Mouse (Mus musculus) liver, embryonic 11.5 days (tissue): ENCODE results near the gene Ntmt1. TPM values are rescaled to one million over a fixed set of nuclear protein-coding genes. Genes with fewer than 3 reads are reported as not detected.

ENCODE experiments used
- ATAC-seq: fragments of 200-750 bp; cut with Nextera tagmentation; replicated peaks from 2 replicates; pipeline ENCODE4 v1.8.0; 2017; ENCODE audit warnings: moderate number of reproducible peaks, mild to moderate bottlenecking, moderate TSS enrichment, moderate library complexity; ENCODE audit not compliant: low FRiP score
- DNase-seq: peaks from one replicate; pipeline ENCODE4 v3.0.0-alpha.2; 2017; ENCODE audit warnings: low spot score
- H3K27ac ChIP-seq: fragments of 300-500 bp; sonication (generic); 2 replicates; pipeline ENCODE4 v1.5.1; 2014; ENCODE audit warnings: mild to moderate bottlenecking, low read depth, low read length, control low read depth
- H3K27me3 ChIP-seq: fragments of 300-500 bp; sonication (generic); replicated peaks from 2 replicates; pipeline ENCODE4 v1.6.1; 2014; ENCODE audit warnings: low read length, mixed read lengths; ENCODE audit not compliant: control insufficient read depth, insufficient read depth
- H3K36me3 ChIP-seq: fragments of 300-500 bp; sonication (generic); 2 replicates; pipeline ENCODE4 v1.6.1; 2014; ENCODE audit warnings: mild to moderate bottlenecking, low read length, moderate library complexity, mixed read lengths; ENCODE audit not compliant: control insufficient read depth, insufficient read depth
- H3K4me1 ChIP-seq: fragments of 300-500 bp; sonication (generic); replicated peaks from 2 replicates; pipeline ENCODE4 v1.6.1; 2014; ENCODE audit warnings: low read length, mixed read lengths; ENCODE audit not compliant: control insufficient read depth, insufficient read depth
- H3K4me2 ChIP-seq: fragments of 300-500 bp; sonication (generic); 2 replicates; pipeline ENCODE4 v1.6.1; 2014; ENCODE audit warnings: mild to moderate bottlenecking, control low read depth, moderate library complexity
- H3K4me3 ChIP-seq: fragments of 300-500 bp; sonication (generic); 2 replicates; pipeline ENCODE4 v1.5.1; 2014; ENCODE audit warnings: low read depth, low read length, control low read depth
- H3K9ac ChIP-seq: fragments of 300-500 bp; sonication (generic); 2 replicates; pipeline ENCODE4 v1.6.1; 2014; ENCODE audit warnings: low read depth, low read length, control low read depth
- H3K9me3 ChIP-seq: fragments of 300-500 bp; sonication (generic); 2 replicates; pipeline ENCODE4 v1.6.1; 2016; ENCODE audit warnings: low read length, inconsistent platforms, mixed read lengths; ENCODE audit not compliant: control insufficient read depth
- WGBS: fragments of 180-500 bp; shearing (Covaris S2); extraction: QIAGEN DNeasy Blood & Tissue Kit; methylation state at CpG from one replicate; pipeline ENCODE4 v1.1.7; 2014; 5-methylcytosine and 5-hydroxymethylcytosine counted together
- polyA plus RNA-seq: library from polyadenylated mRNA; unstranded; fragments of >200 nt; fragmentation: Nextera tagmentation; extraction: Ambion mirVana; gene quantifications from 2 replicates; pipeline ENCODE4 v1.2.1, GENCODE M21; 2014

The Ntmt1 gene
- polyA plus RNA-seq, 1 experiment from 2014 or later, result 85.2 TPM

DNA sequence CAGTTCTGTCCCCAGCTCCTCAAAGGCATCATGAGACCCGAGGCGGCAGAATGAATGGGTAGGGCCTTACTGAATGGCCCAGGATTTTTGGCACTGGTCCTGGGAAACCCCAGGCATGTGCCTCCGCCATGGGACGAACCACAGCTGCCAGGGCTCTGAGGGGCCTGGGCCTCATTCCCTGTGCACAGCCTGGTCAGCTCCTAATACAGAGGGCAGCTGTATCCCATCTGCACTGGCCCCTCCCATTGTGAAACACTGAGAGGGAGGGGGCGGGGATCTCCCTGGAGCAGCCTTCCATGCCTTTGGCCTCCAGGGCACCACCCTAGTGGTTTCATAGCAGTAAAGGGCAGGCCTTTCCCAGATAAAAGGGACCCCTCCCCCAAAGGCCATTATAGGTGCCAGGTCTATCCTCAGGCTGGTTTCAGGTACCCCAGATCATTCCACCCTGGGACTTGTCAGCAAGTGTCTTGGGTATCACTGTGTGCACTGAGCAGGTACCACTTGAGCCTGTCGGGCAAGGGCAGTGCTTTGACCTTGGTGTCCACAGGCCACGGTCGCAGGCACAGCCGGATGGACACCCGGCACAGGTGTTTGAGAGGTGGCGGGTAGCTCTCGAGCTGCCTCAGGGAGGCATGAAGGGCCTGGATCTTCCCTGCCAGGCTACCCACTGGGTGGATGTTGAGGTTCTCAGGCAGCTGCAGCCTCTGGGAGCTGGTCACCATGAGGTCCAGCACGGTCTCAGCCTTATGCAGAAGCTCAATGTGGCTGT is 15.9 kb downstream of the Ntmt1 start:
- peaks cover 14% of the 10 kb centered on the region for H3K4me1 ChIP-seq
- H3K9ac ChIP-seq, result no peak overlapping the region
- DNase-seq (no peak), ATAC-seq (no peak)
- no peak overlapping the region for H3K4me2 ChIP-seq
- H3K36me3 ChIP-seq, result peaks cover 60% of the 10 kb centered on the region
- no peaks in the 10 kb centered on the region for H3K27me3 ChIP-seq
- no peak overlapping the region for H3K4me3 ChIP-seq
- H3K27ac ChIP-seq, result 0 out of 2 replicates have a peak overlapping the region, but pooled peaks have one; percentile 3
- WGBS, result 88% methylated on average over 13 of the region's 13 CpGs
- H3K9me3 ChIP-seq, result no peaks in the 10 kb centered on the region

DNA sequence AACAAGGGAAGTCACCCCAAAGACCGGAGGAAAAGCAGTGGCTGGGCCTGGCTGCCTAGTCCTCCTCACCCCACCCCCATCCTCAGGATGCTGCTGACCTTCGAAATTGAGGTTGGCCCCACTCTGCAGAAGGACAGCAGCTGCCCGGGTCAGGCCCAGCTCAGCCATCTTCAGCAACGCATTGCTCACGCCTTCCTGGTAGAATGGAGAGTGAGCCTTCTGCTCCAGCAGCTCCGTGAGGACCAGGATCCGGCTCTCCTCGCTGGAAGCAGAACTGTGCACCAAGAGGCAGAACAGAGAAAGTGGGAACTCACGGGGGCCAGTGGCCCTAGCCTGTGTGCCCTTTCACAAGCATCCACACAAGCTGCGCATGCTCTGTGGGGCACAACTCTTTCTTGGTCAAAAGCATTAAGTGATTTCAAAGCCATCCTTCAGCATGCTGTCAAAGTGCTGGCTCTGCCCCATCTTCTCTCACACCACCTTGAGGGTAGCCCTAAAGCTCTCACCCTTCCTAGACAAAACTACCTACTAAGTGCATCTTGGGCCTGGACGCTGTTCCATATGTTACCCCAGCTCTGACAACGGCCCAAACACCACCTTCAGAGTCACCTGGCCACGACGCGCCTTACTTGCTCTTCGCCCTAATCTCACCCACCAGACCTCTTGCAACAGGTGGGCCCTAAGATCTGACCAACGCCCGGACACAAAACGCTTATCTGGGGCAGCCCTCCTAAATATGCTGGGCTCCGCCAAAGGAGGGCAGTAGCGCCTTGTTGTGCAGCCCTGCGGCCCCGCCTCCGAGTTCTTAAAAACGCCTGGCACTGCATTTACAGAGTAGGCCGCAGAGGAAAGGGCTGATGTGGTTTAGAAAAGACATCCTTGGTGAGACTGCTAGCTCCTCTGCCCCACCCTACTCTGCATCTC is 19.5 kb downstream of the Ntmt1 start:
- peak; percentile 79 for DNase-seq
- peaks cover 17% of the 10 kb centered on the region for H3K4me1 ChIP-seq
- peaks cover 36% of the 10 kb centered on the region for H3K36me3 ChIP-seq
- H3K4me3 ChIP-seq, result peak overlapping the region; percentile 98
- peak; percentile 80 for ATAC-seq
- WGBS, result 30% methylated on average over 26 of the region's 26 CpGs
- peak overlapping the region; percentile 96 for H3K9ac ChIP-seq
- H3K27ac ChIP-seq, result peak overlapping the region; percentile 94
- peak overlapping the region; percentile 89 for H3K4me2 ChIP-seq
- no peaks in the 10 kb centered on the region for H3K9me3 ChIP-seq
- no peaks in the 10 kb centered on the region for H3K27me3 ChIP-seq

DNA sequence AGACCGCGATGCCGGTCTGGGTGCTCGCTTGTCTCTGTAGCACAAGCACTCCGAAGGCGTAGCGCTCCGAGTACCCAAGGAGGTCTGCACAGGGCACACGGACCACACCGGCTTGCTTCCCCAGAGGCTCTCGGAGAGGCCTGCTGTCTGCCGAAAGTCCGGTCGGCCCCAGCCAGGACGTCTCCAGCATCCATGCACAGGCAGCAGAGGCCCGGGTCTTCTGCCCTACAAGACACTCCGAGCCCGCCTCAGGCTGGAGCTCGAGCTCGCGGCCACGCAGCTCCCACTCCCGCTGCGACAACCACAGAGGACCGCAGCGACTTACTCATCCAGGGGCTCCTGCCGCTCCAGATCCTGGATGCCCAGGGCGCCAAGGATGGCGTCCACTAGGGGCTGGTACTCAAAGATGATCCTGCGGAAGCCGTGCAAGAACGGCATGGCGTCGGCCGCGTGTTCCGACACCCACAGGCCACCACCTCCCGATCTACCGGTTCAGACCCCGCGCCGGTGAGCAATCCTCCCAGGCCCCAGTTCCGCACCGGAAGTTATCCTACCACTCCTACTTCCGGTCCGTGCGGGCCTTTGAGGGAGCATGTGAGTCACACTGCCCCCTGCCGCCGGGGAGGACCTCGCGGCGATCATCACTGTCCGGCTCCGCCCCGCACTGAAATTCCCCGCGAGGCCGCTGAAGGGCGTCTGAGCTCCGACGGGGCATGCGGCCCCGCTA is 20.3 kb downstream of the Ntmt1 start:
- H3K4me2 ChIP-seq, result peak overlapping the region; percentile 89
- peaks cover 29% of the 10 kb centered on the region for H3K36me3 ChIP-seq
- peak; percentile 80 for ATAC-seq
- DNase-seq, result peak; percentile 96
- H3K27ac ChIP-seq, result peak overlapping the region; percentile 94
- H3K9ac ChIP-seq, result peak overlapping the region; percentile 96
- no peaks in the 10 kb centered on the region for H3K9me3 ChIP-seq
- no peaks in the 10 kb centered on the region for H3K27me3 ChIP-seq
- under 1% methylated on average over 63 of the region's 63 CpGs for WGBS
- peaks cover 17% of the 10 kb centered on the region for H3K4me1 ChIP-seq
- H3K4me3 ChIP-seq, result peak overlapping the region; percentile 98

DNA sequence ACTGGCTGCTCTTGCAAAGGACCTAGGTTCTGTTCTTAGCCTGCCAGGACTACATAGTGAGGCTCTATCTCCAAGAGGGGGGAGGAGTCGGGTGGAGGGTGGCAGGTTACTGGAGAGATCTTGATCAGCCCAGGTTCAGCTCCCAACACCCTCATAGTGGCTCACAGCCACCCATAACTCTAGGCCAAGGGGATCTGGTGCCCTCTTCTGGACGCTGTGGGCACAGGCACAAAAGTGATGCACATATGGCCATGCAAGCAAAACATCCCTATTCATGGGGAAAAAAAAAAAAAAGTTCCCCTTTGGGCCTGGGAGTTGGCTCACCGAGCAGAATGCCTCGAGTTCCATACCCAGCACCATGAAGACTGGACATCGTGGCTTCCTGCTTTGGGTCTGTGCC is 21.7 kb downstream of the Ntmt1 start:
- peaks cover 17% of the 10 kb centered on the region for H3K4me1 ChIP-seq
- 37% methylated on average over 5 of the region's 5 CpGs for WGBS
- no peak overlapping the region for H3K4me3 ChIP-seq
- H3K9me3 ChIP-seq, result no peaks in the 10 kb centered on the region
- H3K4me2 ChIP-seq, result no peak overlapping the region
- H3K9ac ChIP-seq, result no peak overlapping the region
- no peak overlapping the region; the same call in 1 of the 2 replicates for H3K27ac ChIP-seq
- peaks cover 16% of the 10 kb centered on the region for H3K36me3 ChIP-seq
- no peaks in the 10 kb centered on the region for H3K27me3 ChIP-seq
- ATAC-seq (no peak), DNase-seq (no peak)

DNA sequence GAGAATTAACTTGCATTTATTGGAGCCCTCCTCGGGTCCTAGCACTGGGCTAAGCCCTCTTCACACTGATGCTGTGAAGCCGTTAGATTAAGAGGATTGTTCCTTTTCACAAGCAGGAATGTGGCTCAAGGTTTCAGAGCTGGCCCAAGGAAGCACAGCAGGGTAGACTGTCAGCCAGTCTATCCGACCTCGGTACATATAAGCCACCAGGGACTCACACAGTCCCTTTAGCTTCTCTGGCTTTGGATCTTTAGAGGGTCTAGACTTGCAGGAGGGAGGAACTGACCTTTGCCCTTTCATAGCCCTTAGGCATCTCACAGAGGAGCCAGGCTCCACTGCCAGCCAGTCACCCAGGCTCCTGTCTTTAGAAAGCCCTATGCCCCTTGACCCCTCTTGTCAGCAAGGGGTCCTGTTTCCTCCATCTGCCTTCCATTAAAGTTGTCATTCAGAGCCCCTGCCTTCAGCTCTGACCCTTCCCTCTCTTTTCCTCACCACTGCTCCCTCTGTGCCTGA is 22.7 kb downstream of the Ntmt1 start, which contains the start of gene Asb6:
Asb6 (minus strand) TSS at position 51 of the 513 bp plus-strand sequence.
- ATAC-seq, result no peak
- no peak within 1 kb of the TSS for H3K9ac ChIP-seq
- 43% methylated on average over 4 of the region's 4 CpGs for WGBS
- no peaks in the 10 kb centered on the region for H3K27me3 ChIP-seq
- peaks cover 17% of the 10 kb centered on the region for H3K4me1 ChIP-seq
- no peak within 1 kb of the TSS for H3K4me2 ChIP-seq
- no peaks in the 10 kb centered on the region for H3K9me3 ChIP-seq
- H3K27ac ChIP-seq, result no peak within 1 kb of the TSS; the same call in 1 of the 2 replicates
- no peak within 1 kb of the TSS for H3K4me3 ChIP-seq
- H3K36me3 ChIP-seq, result peaks cover 6% of the 10 kb centered on the region
- DNase-seq, result no peak

DNA sequence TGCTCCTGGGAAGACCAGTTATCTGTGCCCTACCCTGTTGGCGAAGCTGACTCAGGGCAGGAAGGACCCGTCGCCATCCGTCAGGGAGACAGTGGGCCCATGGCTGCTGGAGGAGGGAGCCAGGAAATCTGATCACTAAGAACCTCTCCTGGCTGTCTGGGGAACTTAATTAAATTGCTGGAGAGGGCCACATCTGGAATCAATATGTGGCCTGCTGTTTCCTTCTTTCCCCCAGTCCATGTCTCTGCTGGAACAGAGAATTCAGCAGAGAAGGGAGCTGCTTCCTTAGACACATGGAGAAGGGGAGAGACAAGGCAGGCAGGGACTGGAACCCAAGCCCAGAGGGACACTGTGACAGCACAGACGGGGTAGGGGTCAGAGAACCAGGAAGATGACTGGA is 26.0 kb downstream of the Ntmt1 start:
- Histone ChIP-seq H3K4me3 (no peak overlapping the region), H3K27ac (no peak overlapping the region), H3K36me3 (no peaks in the 10 kb centered on the region), H3K4me2 (no peak overlapping the region), H3K9ac (no peak overlapping the region), H3K4me1 (peaks cover 9% of the 10 kb centered on the region), H3K27me3 (no peaks in the 10 kb centered on the region), H3K9me3 (no peaks in the 10 kb centered on the region)
- 42% methylated on average over 5 of the region's 5 CpGs for WGBS
- ATAC-seq (no peak), DNase-seq (no peak)

DNA sequence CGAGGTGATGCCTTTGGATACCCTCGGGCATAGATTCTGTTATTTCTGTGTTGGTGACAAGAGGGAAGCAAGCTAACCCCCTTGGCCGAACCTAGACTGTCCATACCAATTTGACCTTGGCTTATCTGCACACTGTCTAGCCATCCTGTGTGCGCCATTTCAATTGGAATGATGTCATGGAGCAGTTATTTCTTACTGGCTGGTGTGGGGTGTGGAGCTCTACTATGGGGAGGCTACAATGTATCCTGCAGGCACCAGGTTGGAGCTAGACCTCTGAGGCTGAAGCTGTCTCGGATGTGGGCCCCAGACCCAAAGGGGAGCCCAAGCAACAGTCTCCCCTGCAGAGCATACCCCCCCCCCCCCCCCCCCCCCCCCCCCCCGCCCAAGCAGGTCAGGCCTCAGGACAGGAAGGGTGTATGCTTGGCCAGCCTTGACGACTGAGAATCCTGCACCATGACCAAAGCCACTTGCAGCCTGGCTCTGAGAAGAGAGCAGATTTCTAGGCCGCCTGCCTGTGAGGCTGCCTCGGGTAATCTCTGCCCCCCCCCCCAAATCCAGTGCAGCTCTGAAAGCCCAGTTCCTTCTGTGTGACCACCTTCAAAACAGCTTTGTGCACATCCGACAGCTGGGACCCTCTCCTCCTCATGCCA is 26.9 kb downstream of the Ntmt1 start, which contains the start of gene Prrx2:
Prrx2 (plus strand) TSS at position 600 of the 650 bp plus-strand sequence.
- 64% methylated on average over 9 of the region's 10 CpGs for WGBS
- no peak for DNase-seq
- Histone ChIP-seq H3K4me3 (no peak within 1 kb of the TSS), H3K9ac (no peak within 1 kb of the TSS), H3K4me1 (peaks cover 6% of the 10 kb centered on the region), H3K36me3 (no peaks in the 10 kb centered on the region), H3K27ac (no peak within 1 kb of the TSS), H3K27me3 (no peaks in the 10 kb centered on the region), H3K9me3 (no peaks in the 10 kb centered on the region), H3K4me2 (no peak within 1 kb of the TSS)
- ATAC-seq, result no peak
